Mouse (Mus musculus) common myeloid progenitor, adult 5-6 weeks (primary cell): ENCODE results near the gene Eif3b. TPM values are rescaled to one million over a fixed set of nuclear protein-coding genes. Genes with fewer than 3 reads are reported as not detected.
"Not testable (repeated sequence)": the region's sequence is repeated elsewhere in the genome, so short reads cannot be mapped to it uniquely, and the experiment has no call there.

Source experiments
- ATAC-seq: replicated peaks from 2 replicates; pipeline ENCODE4 v1.8.0; 2016; ENCODE audit warnings: low read depth, mild to moderate bottlenecking, moderate TSS enrichment, inconsistent platforms; ENCODE audit not compliant: poor library complexity, severe bottlenecking
- total RNA-seq: library from RNA; stranded (forward); fragments of 200-1000, 187-1606 nt; gene quantifications from 2 replicates; pipeline ENCODE4 v1.2.3, GENCODE M21; 2017

Eif3b gene
- total RNA-seq, 1 experiment from 2014 or later, result 281 TPM

- ATAC-seq, result no peak
These were observed 42.3 kb downstream of the Eif3b start for GRCm38 (mm10) chr5:140461476-140461875.

- not testable (repeated sequence) for ATAC-seq
These were observed 44.0 kb downstream of the Eif3b start for GRCm38 (mm10) chr5:140463151-140463550.

GRCm38 (mm10) chr5:140464943-140465342, 45.8 kb downstream of the Eif3b start:
- ATAC-seq, result no peak

- ATAC-seq, result peak; percentile 56; the same call in 1 of the 2 replicates
These were observed 53.2 kb downstream of the Eif3b start for GRCm38 (mm10) chr5:140472336-140472735.

- ATAC-seq, result no peak
These were observed 62.3 kb downstream of the Eif3b start for GRCm38 (mm10) chr5:140481458-140481857.

GRCm38 (mm10) chr5:140491142-140491541, 72.0 kb downstream of the Eif3b start:
- ATAC-seq, result no peak

- ATAC-seq, result no peak
These were observed 73.6 kb downstream of the Eif3b start for GRCm38 (mm10) chr5:140492684-140493233.

Other genes starting within 250 kb of the Eif3b start
- gene Mad1l1, start 97.8 kb upstream of the Eif3b start, total RNA-seq, result 54.5 and 60.1 TPM in 2 replicates
- gene Nudt1, start 97.7 kb upstream of the Eif3b start, total RNA-seq, result 32.2 and 40.0 TPM in 2 replicates
- 8.4 and 12.0 TPM in 2 replicates for gene Mrm2, start 87.4 kb upstream of the Eif3b start, total RNA-seq
- 3.9 and 5.5 TPM in 2 replicates for gene Snx8, start 30.1 kb upstream of the Eif3b start, total RNA-seq
- gene Gm4869, start 26.3 kb downstream of the Eif3b start, total RNA-seq, result not detected in 2 replicates
- 10.1 and 15.3 TPM in 2 replicates for gene Chst12, start 86.2 kb downstream of the Eif3b start, total RNA-seq
- not detected in 2 replicates for gene Grifin, start 145.7 kb downstream of the Eif3b start, total RNA-seq
- 23.8 and 41.0 TPM in 2 replicates for gene Lfng, start 188.0 kb downstream of the Eif3b start, total RNA-seq
- 14.4 and 20.2 TPM in 2 replicates for gene Ttyh3, start 229.7 kb downstream of the Eif3b start, total RNA-seq